Mouse (Mus musculus) liver, adult (tissue): ENCODE data around the gene Tmem145.

Source experiments
- GATA4 ChIP-seq: IDR thresholded peaks from 2 replicates; pipeline ENCODE4 v1.6.1; 2014; ENCODE audit warnings: mild to moderate bottlenecking, low read length; ENCODE audit not compliant: insufficient replicate concordance

The Tmem145 gene

GRCm38 (mm10) chr7:25283637-25284036, 22.3 kb upstream of the Tmem145 start:
- no peak for TF ChIP-seq GATA4

- no peak for TF ChIP-seq GATA4
Observed at GRCm38 (mm10) chr7:25284171-25284570, 21.7 kb upstream of the Tmem145 start.

GRCm38 (mm10) chr7:25284766-25285165, 21.1 kb upstream of the Tmem145 start:
- TF ChIP-seq GATA4: no peak

GRCm38 (mm10) chr7:25285511-25286238, 20.2 kb upstream of the Tmem145 start:
- TF ChIP-seq GATA4: no peak

GRCm38 (mm10) chr7:25286989-25287388, 18.9 kb upstream of the Tmem145 start:
- TF ChIP-seq GATA4: no peak

GRCm38 (mm10) chr7:25288011-25288410, 17.9 kb upstream of the Tmem145 start:
- TF ChIP-seq GATA4: no peak

GRCm38 (mm10) chr7:25288721-25289120, 17.2 kb upstream of the Tmem145 start:
- TF ChIP-seq GATA4: no peak

- no peak for TF ChIP-seq GATA4
Observed at GRCm38 (mm10) chr7:25289925-25290324, 16.0 kb upstream of the Tmem145 start.

GRCm38 (mm10) chr7:25290463-25290862, 15.4 kb upstream of the Tmem145 start:
- TF ChIP-seq GATA4: no peak

- no peak for TF ChIP-seq GATA4
Observed at GRCm38 (mm10) chr7:25290911-25291310, 15.0 kb upstream of the Tmem145 start.

GRCm38 (mm10) chr7:25292107-25292506, 13.8 kb upstream of the Tmem145 start:
- TF ChIP-seq GATA4: no peak

- TF ChIP-seq GATA4: no peak
Observed at GRCm38 (mm10) chr7:25293191-25293739, 12.6 kb upstream of the Tmem145 start.

GRCm38 (mm10) chr7:25294495-25294894, 11.4 kb upstream of the Tmem145 start:
- TF ChIP-seq GATA4: no peak

- no peak for TF ChIP-seq GATA4
Observed at GRCm38 (mm10) chr7:25294960-25295722, 10.8 kb upstream of the Tmem145 start.

- TF ChIP-seq GATA4: no peak; the same call in 1 of the 2 replicates
Observed at GRCm38 (mm10) chr7:25296945-25297453, 8.9 kb upstream of the Tmem145 start.
